Mouse (Mus musculus) cerebellum, postnatal 4 days (tissue): ENCODE data around the gene Spred1.
"Not testable (repeated sequence)": the region's sequence is repeated elsewhere in the genome, so short reads cannot be mapped to it uniquely, and the experiment has no call there.

ENCODE experiments used
- DNase-seq, 2 experiments: peaks; one replicate each; pipeline ENCODE4 v3.0.0; 2022; ENCODE audit warnings: low spot score in 2 of 2, mixed read lengths in 1 of 2

The Spred1 gene

DNA sequence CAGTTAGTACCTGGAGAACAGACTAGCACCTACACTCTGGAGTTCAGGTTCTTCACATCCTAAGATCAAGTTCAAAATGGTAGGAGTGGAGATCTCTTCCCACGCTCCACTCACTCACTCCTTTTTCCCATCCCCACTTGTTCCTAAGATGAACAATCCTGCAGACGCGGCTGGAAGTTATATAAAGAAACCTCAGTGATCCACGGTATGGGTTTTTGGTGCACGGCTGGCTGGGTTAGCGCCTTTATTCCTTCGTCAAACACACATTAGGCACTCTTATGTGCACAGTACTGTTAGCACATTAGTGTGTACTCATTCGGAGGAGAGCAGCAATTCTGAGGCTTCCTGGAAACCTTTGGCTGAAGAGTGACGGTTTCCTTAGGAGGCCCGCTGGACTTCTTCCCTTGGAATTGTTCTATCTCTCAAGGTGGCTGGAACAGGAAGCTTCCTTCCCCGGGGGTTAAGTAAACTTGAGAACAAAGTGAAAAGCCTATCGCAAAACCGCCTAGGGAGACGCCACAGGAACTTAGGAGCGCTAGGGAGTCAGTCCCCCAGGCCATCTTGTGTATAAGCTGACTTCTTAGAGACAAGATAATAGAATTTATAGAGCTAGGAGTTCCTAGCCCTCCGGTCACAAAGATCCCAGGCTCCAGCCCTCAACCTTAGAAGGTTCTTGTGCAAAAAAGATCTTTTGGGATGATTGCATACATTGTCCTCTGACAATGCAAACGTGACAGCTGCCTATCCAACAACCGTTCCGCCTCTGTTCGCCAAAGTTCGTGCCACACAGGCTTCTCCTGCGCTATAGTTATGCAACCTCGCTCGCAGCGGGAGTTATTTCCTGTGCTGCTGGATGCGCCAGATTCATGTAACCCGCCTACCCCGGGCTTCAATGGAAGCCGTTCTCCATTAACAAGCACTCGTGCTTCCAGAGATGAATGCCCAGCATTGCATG, 1.6 kb upstream of the Spred1 start:
- peak; percentile 34 to 71 for DNase-seq

DNA sequence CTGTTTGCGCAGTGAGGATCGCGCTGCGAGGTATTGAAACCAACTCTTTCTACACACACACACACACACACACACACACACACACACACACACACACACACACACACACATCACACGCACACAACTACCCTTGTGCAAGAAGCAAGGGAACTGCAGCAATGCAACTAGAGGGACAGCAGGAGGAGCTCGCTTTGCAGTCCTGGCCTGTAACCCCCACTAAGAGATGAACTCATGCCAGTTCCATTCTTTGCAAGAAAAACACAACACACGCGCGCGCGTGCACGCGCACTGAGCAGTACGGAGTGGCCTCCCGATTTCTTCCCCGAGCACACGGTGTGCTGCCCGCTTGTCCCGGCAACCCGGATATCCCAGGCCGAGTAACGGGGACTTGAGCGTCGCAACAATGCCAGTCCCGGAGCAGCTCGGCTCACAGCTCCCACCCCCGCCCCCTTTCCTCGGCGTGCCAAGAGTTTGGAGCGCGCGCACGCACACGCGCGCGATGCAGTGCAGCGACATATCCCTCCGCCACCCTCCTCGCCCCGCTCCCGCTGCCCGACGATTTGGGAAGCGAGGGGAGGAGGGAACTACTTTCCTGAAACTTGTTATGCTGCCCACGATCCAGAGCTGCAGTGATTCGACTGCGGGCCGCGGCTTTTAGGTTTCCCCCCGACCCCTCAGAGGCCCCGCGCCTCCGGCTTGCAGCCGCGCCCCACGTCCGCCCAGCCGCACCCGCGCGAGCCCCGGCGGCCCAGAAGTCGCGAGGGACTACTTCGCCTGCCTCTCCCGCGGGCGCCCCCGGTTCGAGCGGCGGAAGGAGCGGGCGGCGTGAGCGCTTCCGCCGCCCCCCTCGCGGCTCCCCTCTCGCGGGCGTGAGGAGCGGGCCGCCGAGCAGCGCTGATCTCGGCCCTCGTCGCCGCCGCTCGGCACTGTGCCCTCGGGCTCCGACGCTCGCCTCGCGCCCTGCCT, 645 bp upstream of the Spred1 start:
- peak; percentile 81 to 91 for DNase-seq

DNA sequence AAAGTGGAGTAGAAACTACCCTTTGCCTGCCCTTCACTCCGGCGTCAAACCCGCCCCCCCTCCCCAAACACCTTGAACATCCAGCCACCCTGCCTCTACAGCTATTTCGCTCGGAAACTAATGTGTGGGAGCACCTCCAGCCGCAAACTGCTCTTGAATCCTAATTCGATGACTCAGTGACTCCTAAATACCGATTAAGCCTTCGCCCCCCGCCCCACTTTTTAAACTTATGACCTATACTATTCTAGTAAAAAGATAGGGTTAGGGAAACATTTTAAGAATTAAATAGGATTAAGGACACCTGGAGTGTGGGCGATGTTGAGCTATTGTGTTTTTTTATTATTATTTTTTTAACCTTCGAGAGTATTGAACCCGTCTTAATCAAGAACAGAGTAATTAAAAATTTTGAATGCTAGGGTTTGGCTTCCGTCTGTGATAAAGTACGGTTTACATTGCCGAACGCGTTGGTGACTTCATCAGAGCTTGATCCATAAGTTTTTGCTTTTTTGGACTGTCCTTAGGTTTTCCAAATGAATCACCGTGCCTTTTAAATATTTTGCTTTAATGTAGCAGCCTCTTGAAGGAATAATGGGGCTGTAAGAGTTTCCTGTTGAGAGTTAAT, 921 bp downstream of the Spred1 start:
- DNase-seq: no peak

DNA sequence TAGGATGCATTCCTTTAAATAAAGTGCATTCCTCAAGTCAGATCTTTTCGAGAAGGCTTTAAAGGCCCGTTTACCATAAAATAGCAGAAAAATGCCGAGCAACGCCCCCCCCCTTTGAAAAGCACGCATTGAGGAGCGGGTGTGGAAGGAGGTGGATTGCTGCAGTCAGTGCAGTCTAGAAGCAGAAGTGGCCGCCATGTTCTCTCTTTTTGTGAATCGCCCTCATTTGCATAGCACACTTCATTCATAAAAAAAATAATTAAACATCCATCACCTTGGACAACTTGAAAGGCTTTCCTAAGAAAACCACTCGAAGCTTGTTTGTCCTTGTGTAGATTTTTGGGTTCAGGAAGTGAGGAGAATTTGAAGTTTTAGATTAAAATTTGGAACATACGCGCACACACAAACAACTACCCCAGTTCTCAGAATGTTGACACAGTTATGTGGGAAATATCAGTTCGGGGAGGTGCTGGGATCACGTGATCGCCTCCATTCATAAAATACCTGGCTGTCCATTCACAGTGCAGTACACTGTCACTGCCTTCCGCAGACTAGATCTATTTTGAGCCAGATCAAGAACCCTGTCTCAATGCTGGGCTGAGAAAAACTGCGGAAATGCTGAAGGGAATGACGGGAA, 1.6 kb downstream of the Spred1 start:
- peak in 1 of 2 experiments; percentile 38 for DNase-seq

DNA sequence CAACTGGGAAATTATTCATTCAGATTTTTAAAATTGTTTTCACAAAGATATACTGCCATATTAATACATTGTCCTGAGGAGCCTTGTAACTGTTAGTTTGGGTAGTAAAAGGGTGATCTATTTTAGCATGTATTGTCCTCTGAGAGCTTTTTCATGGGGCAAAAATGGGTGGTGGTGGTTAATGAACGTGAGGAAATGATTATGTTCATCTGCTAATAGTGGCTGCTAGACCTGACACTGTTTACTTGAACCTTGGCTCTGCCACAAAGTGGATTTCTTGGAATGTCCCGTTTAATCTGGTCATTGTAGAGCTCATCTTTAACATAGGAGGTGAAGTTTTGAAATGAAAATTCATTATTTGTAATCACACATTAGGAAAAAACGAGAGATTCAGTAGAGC, 2.5 kb downstream of the Spred1 start:
- DNase-seq: no peak

DNA sequence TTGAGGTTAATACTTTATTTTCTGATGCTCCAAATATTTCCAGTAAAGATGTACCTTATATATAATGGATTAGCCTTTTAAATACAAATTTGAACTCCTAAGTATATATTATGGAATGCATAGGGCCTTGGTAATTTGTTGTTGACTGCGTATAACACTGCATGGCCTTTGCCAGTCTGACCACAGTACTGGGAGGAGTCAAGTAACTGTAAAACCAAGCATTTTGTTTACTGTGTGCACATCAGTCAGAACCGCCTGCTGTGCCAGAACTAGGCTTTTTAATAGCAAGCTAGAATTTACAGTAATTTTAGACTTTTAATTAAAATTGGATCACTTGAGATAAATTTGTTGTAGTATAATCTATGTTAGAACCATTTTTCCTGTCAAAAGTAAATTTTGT, 3.7 kb downstream of the Spred1 start:
- no peak for DNase-seq

DNA sequence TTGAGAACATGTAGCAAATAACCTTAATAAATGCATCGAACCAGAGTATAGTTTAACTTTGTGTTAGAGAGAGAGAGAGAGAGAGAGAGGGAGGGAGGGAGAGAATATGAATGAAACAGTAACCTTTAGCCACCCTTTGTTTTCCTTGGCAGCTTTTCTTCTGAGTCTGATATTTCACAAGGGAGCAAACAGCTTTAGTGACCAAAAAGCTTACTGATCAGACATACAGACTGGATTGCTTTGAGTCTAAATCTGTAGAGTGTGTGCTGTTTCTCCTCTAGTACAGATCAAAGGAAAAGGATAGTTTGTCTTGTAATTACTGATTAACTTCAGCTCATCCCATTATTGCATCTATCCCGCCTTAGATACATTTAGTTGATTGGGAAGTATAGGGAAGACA, 8.0 kb downstream of the Spred1 start:
- no peak for DNase-seq

DNA sequence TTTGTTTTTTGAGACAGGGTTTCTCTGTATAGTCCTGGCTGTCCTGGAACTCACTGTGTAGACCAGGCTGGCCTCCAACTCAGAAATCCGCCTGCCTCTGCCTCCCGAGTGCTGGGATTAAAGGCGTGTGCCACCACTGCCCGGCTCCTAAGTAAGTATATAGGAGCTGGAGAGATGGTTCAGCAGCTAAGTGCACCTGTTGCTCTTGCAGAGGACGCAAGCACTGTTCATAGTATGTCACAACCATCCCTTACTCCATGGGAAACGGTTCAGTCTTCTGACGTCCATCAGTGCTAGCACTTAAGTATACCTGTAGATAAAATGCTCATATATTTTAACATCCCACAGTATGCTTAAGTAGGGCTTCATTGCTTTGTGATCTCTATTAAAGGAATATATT, 9.9 kb downstream of the Spred1 start:
- DNase-seq: not testable (repeated sequence)

DNA sequence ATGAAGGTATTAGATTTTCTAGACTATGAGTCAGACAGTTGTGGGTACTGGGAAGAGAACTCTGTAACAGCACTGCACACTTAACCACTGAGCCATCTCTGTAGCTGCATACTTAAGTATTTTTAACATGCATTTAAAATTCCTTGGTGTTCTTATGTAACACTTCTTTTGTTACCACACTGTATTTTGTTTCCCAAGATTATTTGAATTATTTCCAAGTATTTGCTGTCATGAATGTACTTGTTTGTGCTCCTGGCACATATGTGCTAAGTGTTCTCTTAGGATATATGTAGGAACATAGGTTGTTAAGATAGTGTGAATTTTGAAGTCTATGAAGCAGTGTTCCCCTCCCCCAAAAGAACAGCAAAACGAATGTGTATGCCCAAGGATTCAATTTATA, 10.7 kb downstream of the Spred1 start:
- DNase-seq: no peak

DNA sequence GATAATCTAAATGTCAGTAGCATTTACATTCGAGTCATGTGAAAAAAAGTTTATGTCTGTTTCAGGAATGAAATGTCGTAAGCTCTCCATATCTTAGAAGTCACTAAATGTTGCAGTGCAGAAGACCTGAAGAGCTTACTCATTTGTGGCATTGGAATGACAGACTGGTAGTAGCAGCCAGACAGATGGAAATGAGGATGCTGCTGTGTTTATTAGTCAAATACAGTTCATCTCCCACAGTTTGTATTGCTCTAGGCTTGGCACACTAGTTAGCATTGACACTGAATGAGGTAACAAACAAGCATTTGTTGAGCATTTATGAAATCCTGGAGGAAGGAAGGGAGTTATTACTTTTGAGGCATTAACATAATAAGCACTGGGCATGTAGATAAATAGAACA, 12.4 kb downstream of the Spred1 start:
- no peak for DNase-seq

DNA sequence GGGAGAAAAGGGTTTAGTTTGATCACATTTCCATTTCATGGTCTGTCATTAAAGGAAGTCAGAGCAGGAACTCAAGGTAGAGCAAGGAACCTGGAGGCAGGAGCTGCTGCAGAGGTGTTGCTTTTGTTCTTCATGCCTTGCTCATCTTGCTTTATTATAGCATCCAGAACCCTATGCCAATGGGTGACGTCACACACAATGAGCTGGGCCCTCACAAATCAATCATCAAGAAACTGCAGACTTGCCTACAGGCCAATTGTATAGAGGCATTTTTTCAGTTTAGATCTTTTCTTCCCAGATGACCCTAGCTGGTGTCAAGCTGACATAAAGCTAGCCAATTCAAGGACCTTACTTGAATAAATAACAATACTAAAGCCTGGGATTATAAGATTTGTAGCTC, 16.6 kb downstream of the Spred1 start:
- no peak for DNase-seq

DNA sequence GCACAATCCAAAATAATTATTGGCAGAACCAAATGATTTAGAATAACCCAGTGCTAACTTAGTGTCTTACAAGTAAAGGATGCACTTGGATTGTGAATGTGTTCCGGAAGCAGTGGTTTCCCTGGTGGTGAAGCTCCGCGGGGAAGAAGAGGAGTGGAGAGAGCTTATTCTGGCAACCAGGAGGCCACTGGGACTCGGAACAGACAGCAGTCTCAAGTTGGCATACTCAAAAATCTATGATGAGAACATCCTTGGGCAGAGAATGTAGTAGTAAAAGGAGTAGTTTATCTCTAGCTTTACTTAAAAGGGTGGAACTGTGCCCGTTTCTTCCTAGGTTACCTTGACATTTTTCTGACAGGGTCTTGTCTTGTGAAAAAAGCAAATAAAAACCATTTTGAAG, 17.8 kb downstream of the Spred1 start:
- DNase-seq: no peak

DNA sequence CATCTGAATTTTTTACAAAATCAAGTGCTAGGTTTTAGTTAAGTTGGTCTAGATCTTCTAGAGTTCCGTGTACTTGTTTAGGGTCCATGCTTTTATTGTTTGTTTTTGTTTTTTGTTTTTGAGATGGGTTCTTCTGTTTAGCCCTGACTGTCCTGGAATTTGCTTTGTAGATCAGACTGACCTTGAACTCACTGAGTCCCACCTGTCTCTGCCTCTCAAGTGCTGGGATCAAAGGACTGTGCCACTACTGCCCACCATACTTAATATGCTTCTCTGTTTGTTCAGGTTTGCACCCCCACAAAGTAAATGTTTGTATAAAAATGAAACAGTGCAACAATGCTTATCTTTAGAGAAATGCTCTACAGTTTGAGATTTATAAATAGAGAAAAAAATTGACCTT, 18.8 kb downstream of the Spred1 start:
- DNase-seq: no peak

DNA sequence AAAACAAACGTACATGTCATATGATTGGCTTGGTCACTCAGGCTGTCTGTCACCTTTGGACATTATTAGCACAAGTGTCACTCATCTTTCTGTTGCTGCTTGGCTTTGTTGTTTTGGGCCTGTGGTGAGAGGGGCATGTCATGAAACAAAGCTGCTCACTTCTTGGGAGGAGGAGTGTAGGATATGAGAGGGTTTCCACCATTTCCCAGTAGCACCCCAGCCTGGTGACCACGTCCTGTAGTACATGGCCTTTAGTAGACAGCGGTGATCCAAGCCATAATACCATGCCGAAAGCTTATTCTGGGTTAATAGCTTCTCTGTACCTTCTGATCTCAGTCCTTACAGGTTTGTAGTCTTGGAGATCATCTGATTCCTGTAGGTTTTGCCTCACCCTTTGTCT, 21.9 kb downstream of the Spred1 start:
- no peak for DNase-seq

DNA sequence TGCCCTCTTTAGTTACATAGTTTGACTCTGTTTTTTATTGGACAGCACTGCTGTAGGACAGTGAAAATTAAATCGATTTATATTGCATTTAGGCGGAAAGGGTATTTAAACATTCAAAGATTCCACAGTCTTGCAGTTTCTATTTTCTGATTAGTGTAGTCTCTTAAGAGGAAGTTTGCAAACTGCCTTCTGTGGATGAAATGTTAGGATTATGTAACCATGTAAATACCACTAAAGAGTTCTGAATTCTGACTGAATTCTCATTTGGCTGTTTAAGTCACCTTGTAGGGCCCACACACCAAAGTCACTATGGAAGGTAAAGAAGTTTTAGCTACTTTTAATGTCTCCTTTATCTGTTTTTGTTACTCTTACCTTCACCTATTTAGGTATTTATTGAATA, 24.9 kb downstream of the Spred1 start:
- no peak for DNase-seq

DNA sequence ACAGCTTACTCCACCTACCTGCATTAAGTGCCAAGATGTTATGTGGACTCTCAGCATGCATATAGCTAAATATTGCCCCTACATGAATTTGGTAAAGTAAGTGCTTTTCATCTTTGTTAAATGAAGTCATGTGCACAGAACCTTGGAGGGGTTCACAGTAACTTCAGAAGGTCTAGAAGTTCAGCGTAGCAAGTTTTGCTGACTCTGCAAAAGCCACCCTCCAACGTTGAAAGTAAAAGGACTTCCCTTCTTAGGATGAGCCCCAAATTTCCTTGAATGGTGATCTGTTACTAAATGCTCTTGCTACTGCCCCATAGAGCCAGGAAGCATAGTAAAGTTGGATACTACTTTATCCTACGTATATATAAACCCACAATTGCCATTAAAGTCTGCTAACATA, 25.4 kb downstream of the Spred1 start:
- DNase-seq: no peak

DNA sequence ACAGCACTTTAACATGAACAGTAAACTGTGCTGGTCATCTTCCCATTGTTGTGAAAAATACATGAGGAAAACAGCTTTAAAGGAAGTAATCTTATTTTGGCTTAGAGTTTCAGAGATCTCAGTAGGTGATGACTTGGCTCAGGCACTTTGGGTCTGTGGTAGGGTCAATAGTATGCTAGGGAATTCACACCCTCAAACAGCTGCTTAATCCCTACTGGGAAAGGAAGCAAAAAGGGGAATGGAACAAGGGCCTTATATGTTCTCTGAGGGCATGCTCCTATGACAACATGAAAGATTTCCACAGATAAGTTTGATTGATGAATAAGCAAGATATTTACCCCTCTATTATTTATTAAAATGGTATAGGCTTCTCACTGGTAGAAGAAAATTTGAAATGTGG, 31.0 kb downstream of the Spred1 start:
- DNase-seq: no peak

DNA sequence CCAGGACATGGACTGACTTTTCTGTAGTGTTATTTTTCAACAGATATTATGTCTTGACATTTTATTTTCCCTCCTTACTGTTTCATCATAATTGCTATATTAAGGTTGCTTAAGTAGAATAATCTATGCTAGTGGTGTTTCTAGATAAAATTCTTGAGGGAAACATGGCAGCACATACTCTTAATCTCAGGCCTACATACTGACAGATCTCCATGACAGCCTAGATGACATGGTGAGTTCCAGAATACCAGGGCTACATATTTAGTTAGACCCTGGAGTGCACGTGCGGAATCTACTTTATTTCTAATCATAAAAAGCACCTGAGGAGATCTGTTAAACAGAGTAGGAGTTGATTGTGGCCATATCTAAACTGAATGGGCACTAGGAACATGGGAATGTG, 47.2 kb downstream of the Spred1 start:
- DNase-seq: no peak

DNA sequence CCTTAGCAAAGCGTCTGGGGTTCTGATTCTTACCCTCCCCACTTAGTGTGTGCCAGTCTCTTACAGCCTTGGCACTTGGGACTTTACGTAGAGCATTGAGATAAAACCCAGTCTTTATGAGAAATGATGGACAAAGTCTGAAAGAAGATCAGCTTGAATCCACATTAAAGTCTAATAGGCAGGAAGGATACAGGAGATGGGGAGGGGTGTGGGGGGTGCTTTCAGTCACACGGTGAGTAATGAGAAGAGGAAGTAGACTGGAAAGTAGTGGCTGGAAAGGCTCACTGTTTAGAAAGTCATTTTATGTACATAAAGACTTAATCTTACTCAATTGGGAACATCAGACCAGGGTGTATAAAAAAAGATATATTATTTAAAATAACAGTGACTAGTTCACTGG, 47.9 kb downstream of the Spred1 start:
- DNase-seq: no peak

DNA sequence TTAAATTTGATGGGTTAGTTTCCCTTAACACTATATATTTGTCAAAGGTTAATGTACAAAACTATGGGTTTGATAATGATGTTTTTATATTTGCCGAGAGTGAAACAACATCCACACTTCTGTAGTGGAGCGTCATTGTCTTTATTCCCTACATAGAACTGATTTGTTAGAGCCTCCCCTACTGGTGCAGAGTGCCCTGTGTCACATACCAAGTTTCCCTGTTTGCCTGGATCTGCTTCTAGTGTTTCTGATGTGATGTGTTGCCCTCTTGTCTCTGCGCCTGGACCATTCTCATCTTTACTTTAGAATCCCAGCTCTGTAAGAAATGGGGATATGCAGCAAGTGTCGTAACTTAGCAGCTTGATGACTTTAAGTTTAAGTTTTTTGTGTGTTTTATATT, 51.8 kb downstream of the Spred1 start:
- no peak for DNase-seq

DNA sequence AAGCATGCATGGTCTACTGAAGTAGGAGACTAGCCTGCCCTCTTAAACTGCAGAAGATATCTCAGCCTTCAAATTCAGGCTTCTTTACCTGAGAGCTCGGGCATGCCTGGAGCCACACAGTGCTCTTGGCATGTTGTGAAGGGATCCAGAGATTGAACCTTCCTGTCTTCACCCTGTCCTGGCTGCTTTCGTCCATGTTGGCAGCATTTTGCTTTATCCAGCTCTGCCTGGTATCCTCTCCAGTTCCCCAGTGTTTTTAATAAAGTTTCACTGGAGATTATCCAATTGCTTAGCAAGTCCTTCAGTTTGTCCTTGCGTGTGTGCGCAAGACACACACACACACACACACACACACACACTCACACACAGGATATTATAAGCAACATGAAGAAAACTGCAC, 54.9 kb downstream of the Spred1 start:
- no peak for DNase-seq

DNA sequence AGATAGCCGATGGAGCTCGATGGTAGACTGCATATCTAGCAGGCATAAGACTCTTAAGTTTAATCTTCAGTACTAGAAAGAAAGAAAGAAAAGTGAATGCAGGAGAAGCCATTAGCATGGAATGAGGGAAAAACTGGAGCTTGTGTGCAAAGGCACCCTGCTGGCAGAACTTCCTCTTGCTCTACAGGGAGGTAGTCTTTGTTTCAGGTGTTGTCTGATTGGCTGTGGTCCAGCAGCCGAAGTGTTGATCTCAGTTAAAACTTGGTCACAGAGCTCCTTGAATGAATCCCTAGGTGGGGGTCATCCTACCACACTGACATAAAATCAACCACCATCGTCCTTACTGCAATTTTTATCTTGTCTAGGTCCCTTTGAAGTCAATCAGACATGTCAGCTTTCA, 55.8 kb downstream of the Spred1 start:
- DNase-seq: no peak
